Mouse (Mus musculus) limb, embryonic 12.5 days (tissue): Measurements from ENCODE around the gene Copg2. TPM values are rescaled to one million over a fixed set of nuclear protein-coding genes. Genes with fewer than 3 reads are reported as not detected.

Experiments used
- ATAC-seq: fragments of 200-750 bp; cut with Nextera tagmentation; 2 replicates; pipeline ENCODE4 v1.8.0; 2017; ENCODE audit warnings: low read depth, moderate TSS enrichment; ENCODE audit not compliant: insufficient number of reproducible peaks, insufficient read depth, low FRiP score, low TSS enrichment
- H3K27ac ChIP-seq: fragments of 300-500 bp; sonication (generic); 2 replicates; pipeline ENCODE4 v1.5.1; 2016; ENCODE audit warnings: mild to moderate bottlenecking, moderate library complexity
- H3K27me3 ChIP-seq: fragments of 300-500 bp; sonication (generic); 2 replicates; pipeline ENCODE4 v1.6.1; 2016; ENCODE audit warnings: mild to moderate bottlenecking, moderate library complexity
- H3K36me3 ChIP-seq: fragments of 300-500 bp; sonication (generic); 2 replicates; pipeline ENCODE4 v1.6.1; 2016; ENCODE audit warnings: mild to moderate bottlenecking, moderate library complexity
- H3K4me1 ChIP-seq: fragments of 300-500 bp; sonication (generic); replicated peaks from 2 replicates; pipeline ENCODE4 v1.6.1; 2016
- H3K4me2 ChIP-seq: fragments of 300-500 bp; sonication (generic); 2 replicates; pipeline ENCODE4 v1.6.1; 2016; ENCODE audit warnings: mild to moderate bottlenecking, moderate library complexity
- H3K4me3 ChIP-seq: fragments of 300-500 bp; sonication (generic); replicated peaks from 2 replicates; pipeline ENCODE4 v1.5.1; 2016; ENCODE audit warnings: mild to moderate bottlenecking
- H3K9ac ChIP-seq: fragments of 300-500 bp; sonication (generic); replicated peaks from 2 replicates; pipeline ENCODE4 v1.6.1; 2016; ENCODE audit warnings: mild to moderate bottlenecking, moderate library complexity
- H3K9me3 ChIP-seq: fragments of 300-500 bp; sonication (generic); 2 replicates; pipeline ENCODE4 v1.6.1; 2016; ENCODE audit warnings: mild to moderate bottlenecking, moderate library complexity
- WGBS: fragments of 180-500 bp; shearing (Covaris S2); methylation state at CpG from one replicate; pipeline ENCODE4 v1.1.7; 2016; 5-methylcytosine and 5-hydroxymethylcytosine counted together
- polyA plus RNA-seq: library from polyadenylated mRNA; unstranded; fragments of >200 nt; fragmentation: Nextera tagmentation; extraction: Ambion mirVana; gene quantifications from 2 replicates; pipeline ENCODE4 v1.2.1, GENCODE M21; 2016

The Copg2 gene
- polyA plus RNA-seq, 1 experiment from 2014 or later = 25.8 TPM

- Histone ChIP-seq H3K9ac (0 out of 2 replicates have a peak overlapping the region, but pooled peaks have one; percentile 24), H3K4me1 (peaks cover 31% of the 10 kb centered on the region), H3K27ac (peak overlapping the region; percentile 95), H3K9me3 (peaks cover 40% of the 10 kb centered on the region), H3K4me2 (no peak overlapping the region), H3K4me3 (no peak overlapping the region), H3K36me3 (0 out of 2 replicates have a peak, but pooled peaks cover 5% of the 10 kb centered on the region), H3K27me3 (no peaks in the 10 kb centered on the region)
- ATAC-seq = no peak
- WGBS = 50% methylated on average over 18 of the region's 18 CpGs
These were observed 163.9 kb downstream of the Copg2 start for GRCm38 (mm10) chr6:30732571-30733130.

GRCm38 (mm10) chr6:30730301-30730971 lies 166.2 kb downstream of the Copg2 start:
- peak; percentile 61; the same call in 1 of the 2 replicates for ATAC-seq
- WGBS = 68% methylated on average over 12 of the region's 12 CpGs
- no peak overlapping the region for H3K4me2 ChIP-seq

GRCm38 (mm10) chr6:30723331-30723730 lies 173.3 kb downstream of the Copg2 start, which contains the start of gene Mest:
Gene Mest, plus strand, starts transcription at chr6:30723547.
- H3K27ac ChIP-seq = 0 out of 2 replicates have a peak within 1 kb of the TSS, but pooled peaks have one; percentile 35
- no peaks in the 10 kb centered on the region for H3K9me3 ChIP-seq
- no peak within 1 kb of the TSS for H3K4me3 ChIP-seq
- ATAC-seq = no peak
- peaks cover 26% of the 10 kb centered on the region for H3K4me1 ChIP-seq
- 70% methylated on average over 7 of the region's 7 CpGs for WGBS
- H3K27me3 ChIP-seq = no peaks in the 10 kb centered on the region
- no peak within 1 kb of the TSS for H3K4me2 ChIP-seq
- no peaks in the 10 kb centered on the region for H3K36me3 ChIP-seq
- no peak within 1 kb of the TSS for H3K9ac ChIP-seq

More at GRCm38 (mm10) chr6:30730301-30730971, 166.2 kb downstream of the Copg2 start:
- H3K4me1 ChIP-seq = peaks cover 31% of the 10 kb centered on the region
- H3K4me3 ChIP-seq = no peak overlapping the region
- peak overlapping the region; percentile 57; the same call in 1 of the 2 replicates for H3K27ac ChIP-seq
- no peak overlapping the region for H3K9ac ChIP-seq
- no peaks in the 10 kb centered on the region for H3K27me3 ChIP-seq
- no peaks in the 10 kb centered on the region for H3K36me3 ChIP-seq
- H3K9me3 ChIP-seq = peaks cover 18% of the 10 kb centered on the region

- H3K4me3 ChIP-seq = no peak overlapping the region
- no peaks in the 10 kb centered on the region for H3K36me3 ChIP-seq
- H3K27me3 ChIP-seq = no peaks in the 10 kb centered on the region
- H3K4me1 ChIP-seq = peaks cover 26% of the 10 kb centered on the region
- no peak overlapping the region for H3K9ac ChIP-seq
- no peak overlapping the region for H3K27ac ChIP-seq
- no peaks in the 10 kb centered on the region for H3K9me3 ChIP-seq
- ATAC-seq = no peak
- no peak overlapping the region for H3K4me2 ChIP-seq
- WGBS = 73% methylated on average over 4 of the region's 4 CpGs
These were observed 174.0 kb downstream of the Copg2 start for GRCm38 (mm10) chr6:30722385-30723164.

GRCm38 (mm10) chr6:30716796-30717195 lies 179.8 kb downstream of the Copg2 start:
- Histone ChIP-seq H3K27me3 (no peaks in the 10 kb centered on the region), H3K9ac (no peak overlapping the region), H3K9me3 (no peaks in the 10 kb centered on the region), H3K36me3 (no peaks in the 10 kb centered on the region), H3K4me3 (no peak overlapping the region), H3K27ac (no peak overlapping the region), H3K4me1 (peaks cover 51% of the 10 kb centered on the region), H3K4me2 (no peak overlapping the region)
- WGBS = 94% methylated on average over 7 of the region's 7 CpGs
- ATAC-seq = no peak

GRCm38 (mm10) chr6:30714891-30715471 lies 181.6 kb downstream of the Copg2 start:
- Histone ChIP-seq H3K4me1 (peaks cover 59% of the 10 kb centered on the region), H3K27ac (peak overlapping the region; percentile 72), H3K9ac (no peak overlapping the region), H3K9me3 (no peaks in the 10 kb centered on the region), H3K4me3 (no peak overlapping the region), H3K27me3 (no peaks in the 10 kb centered on the region), H3K36me3 (no peaks in the 10 kb centered on the region), H3K4me2 (no peak overlapping the region)
- ATAC-seq = no peak
- WGBS = 47% methylated on average over 5 of the region's 5 CpGs

GRCm38 (mm10) chr6:30713896-30714295 lies 182.7 kb downstream of the Copg2 start:
- H3K9ac ChIP-seq = no peak overlapping the region
- H3K4me2 ChIP-seq = peak overlapping the region; percentile 19; the same call in 1 of the 2 replicates
- peak overlapping the region; percentile 64 for H3K27ac ChIP-seq
- H3K9me3 ChIP-seq = no peaks in the 10 kb centered on the region
- no peaks in the 10 kb centered on the region for H3K36me3 ChIP-seq
- H3K27me3 ChIP-seq = no peaks in the 10 kb centered on the region
- H3K4me1 ChIP-seq = peaks cover 69% of the 10 kb centered on the region
- 50% methylated on average over 11 of the region's 11 CpGs for WGBS
- H3K4me3 ChIP-seq = no peak overlapping the region
- no peak for ATAC-seq

- Histone ChIP-seq H3K27me3 (no peaks in the 10 kb centered on the region), H3K4me2 (peak overlapping the region; percentile 19; the same call in 1 of the 2 replicates), H3K4me3 (no peak overlapping the region), H3K27ac (peak overlapping the region; percentile 64), H3K9me3 (no peaks in the 10 kb centered on the region), H3K4me1 (peaks cover 71% of the 10 kb centered on the region), H3K36me3 (no peaks in the 10 kb centered on the region), H3K9ac (no peak overlapping the region)
- WGBS = 57% methylated on average over 6 of the region's 6 CpGs
- no peak for ATAC-seq
These were observed 183.1 kb downstream of the Copg2 start for GRCm38 (mm10) chr6:30713455-30713854.

- H3K4me3 ChIP-seq = no peak overlapping the region
- H3K36me3 ChIP-seq = no peaks in the 10 kb centered on the region
- no peak for ATAC-seq
- WGBS = 41% methylated on average over 7 of the region's 7 CpGs
- peaks cover 71% of the 10 kb centered on the region for H3K4me1 ChIP-seq
- peak overlapping the region; percentile 96 for H3K27ac ChIP-seq
- H3K9me3 ChIP-seq = no peaks in the 10 kb centered on the region
- H3K27me3 ChIP-seq = no peaks in the 10 kb centered on the region
- H3K4me2 ChIP-seq = no peak overlapping the region
- H3K9ac ChIP-seq = no peak overlapping the region
These were observed 184.1 kb downstream of the Copg2 start for GRCm38 (mm10) chr6:30712484-30712883.

- WGBS = 24% methylated on average over 10 of the region's 10 CpGs
These were observed 185.2 kb downstream of the Copg2 start for GRCm38 (mm10) chr6:30711365-30711763.

More at GRCm38 (mm10) chr6:30711365-30711763, 185.2 kb downstream of the Copg2 start:
- no peaks in the 10 kb centered on the region for H3K36me3 ChIP-seq
- no peak; the same call in 1 of the 2 replicates for ATAC-seq
- H3K4me1 ChIP-seq = peaks cover 70% of the 10 kb centered on the region
- peak overlapping the region; percentile 96 for H3K27ac ChIP-seq
- no peak overlapping the region for H3K9ac ChIP-seq
- no peaks in the 10 kb centered on the region for H3K9me3 ChIP-seq
- H3K4me2 ChIP-seq = no peak overlapping the region
- no peak overlapping the region for H3K4me3 ChIP-seq
- no peaks in the 10 kb centered on the region for H3K27me3 ChIP-seq
